Mouse (Mus musculus) embryonic facial prominence, embryonic 12.5 days (tissue): ENCODE measurements around the gene Iqcf4. TPM values are rescaled to one million over a fixed set of nuclear protein-coding genes. Genes with fewer than 3 reads are reported as not detected.

Experiments used
- polyA plus RNA-seq: library from polyadenylated mRNA; unstranded; fragments of >200 nt; fragmentation: Nextera tagmentation; extraction: Ambion mirVana; gene quantifications from 2 replicates; pipeline ENCODE4 v1.2.1, GENCODE M21; 2016

The Iqcf4 gene
- polyA plus RNA-seq, 1 experiment from 2014 or later: not detected

Other genes starting within 250 kb of the Iqcf4 start
- 51.1 and 59.2 TPM in 2 replicates for gene Dusp7, start 202.4 kb downstream of the Iqcf4 start, polyA plus RNA-seq
- 878 and 882 TPM in 2 replicates for gene Rpl29, start 141.5 kb downstream of the Iqcf4 start, polyA plus RNA-seq
- gene Acy1, start 132.7 kb downstream of the Iqcf4 start, polyA plus RNA-seq: 49.0 and 49.1 TPM in 2 replicates
- 12.5 and 14.0 TPM in 2 replicates for gene Abhd14b, start 123.5 kb downstream of the Iqcf4 start, polyA plus RNA-seq
- gene Abhd14a, start 123.3 kb downstream of the Iqcf4 start, polyA plus RNA-seq: 58.5 and 61.3 TPM in 2 replicates
- gene Pcbp4, start 117.7 kb downstream of the Iqcf4 start, polyA plus RNA-seq: 213 and 222 TPM in 2 replicates
- gene Gpr62, start 105.1 kb downstream of the Iqcf4 start, polyA plus RNA-seq: 0.62 and 0.70 TPM in 2 replicates
- gene Rrp9, start 95.0 kb downstream of the Iqcf4 start, polyA plus RNA-seq: 52.8 and 57.9 TPM in 2 replicates
- gene Parp3, start 94.0 kb downstream of the Iqcf4 start, polyA plus RNA-seq: 3.7 and 4.6 TPM in 2 replicates
- gene Iqcf1, start 71.0 kb downstream of the Iqcf4 start, polyA plus RNA-seq: not detected in 2 replicates
- gene Iqcf5, start 56.4 kb downstream of the Iqcf4 start, polyA plus RNA-seq: not detected in 2 replicates
- not detected in 2 replicates for gene Iqcf3, start 9.4 kb downstream of the Iqcf4 start, polyA plus RNA-seq
- gene Iqcf6, start 55.6 kb upstream of the Iqcf4 start, polyA plus RNA-seq: not detected in 2 replicates
- 0.93 and 2.0 TPM in 2 replicates for gene Grm2, start 85.1 kb upstream of the Iqcf4 start, polyA plus RNA-seq
- 46.0 and 47.3 TPM in 2 replicates for gene Tex264, start 114.9 kb upstream of the Iqcf4 start, polyA plus RNA-seq
- 9.7 and 11.3 TPM in 2 replicates for gene Rad54l2, start 218.2 kb upstream of the Iqcf4 start, polyA plus RNA-seq